Mouse (Mus musculus): ENCODE measurements around the gene Mms19. TPM values are rescaled to one million over a fixed set of nuclear protein-coding genes. Genes with fewer than 3 reads are reported as not detected.

The Mms19 gene
- polyA plus RNA-seq, 1 experiment from 2014 or later = 10.4 TPM

DNA sequence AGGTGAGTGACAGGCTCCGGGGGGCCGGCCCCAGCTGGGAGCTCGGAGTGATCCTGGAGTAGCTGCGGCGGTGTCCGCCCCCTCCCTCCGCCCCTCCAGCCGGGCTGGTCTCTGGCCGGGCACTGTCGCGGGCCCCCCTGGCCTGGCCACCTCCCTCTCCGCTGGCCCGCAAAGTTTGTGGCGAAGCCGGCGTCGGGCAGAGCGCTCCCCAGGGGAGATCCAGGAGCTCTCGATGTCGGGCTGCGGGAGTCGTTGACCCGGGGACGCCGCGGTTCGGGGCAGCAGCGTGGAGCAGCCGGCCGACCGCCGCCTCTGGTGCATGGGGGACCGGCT, 604 bp upstream of the Mms19 start, which contains the start of gene Ubtd1:
Gene Ubtd1, plus strand, starts transcription at position 169 of the 333 bp plus-strand sequence.
- under 1% methylated on average over 33 of the region's 33 CpGs for WGBS (ENCODE audit: insufficient replicate concordance)
- Histone ChIP-seq H3K9me3 (replicated peaks) (no peaks in the 10 kb centered on the region), H3K9ac (peak within 1 kb of the TSS; percentile 82), H3K27me3 (peaks cover 37% of the 10 kb centered on the region), H3K4me3 (replicated peaks) (peak within 1 kb of the TSS; percentile 85), H3K4me2 (peak within 1 kb of the TSS; percentile 96), H3K27ac (peak within 1 kb of the TSS; percentile 86), H3K4me1 (replicated peaks) (peaks cover 45% of the 10 kb centered on the region), H3K36me3 (0 out of 2 replicates have a peak, but pooled peaks cover 3% of the 10 kb centered on the region)
- DNase-seq (no peak), ATAC-seq (ENCODE audit: low read depth) (no peak)

DNA sequence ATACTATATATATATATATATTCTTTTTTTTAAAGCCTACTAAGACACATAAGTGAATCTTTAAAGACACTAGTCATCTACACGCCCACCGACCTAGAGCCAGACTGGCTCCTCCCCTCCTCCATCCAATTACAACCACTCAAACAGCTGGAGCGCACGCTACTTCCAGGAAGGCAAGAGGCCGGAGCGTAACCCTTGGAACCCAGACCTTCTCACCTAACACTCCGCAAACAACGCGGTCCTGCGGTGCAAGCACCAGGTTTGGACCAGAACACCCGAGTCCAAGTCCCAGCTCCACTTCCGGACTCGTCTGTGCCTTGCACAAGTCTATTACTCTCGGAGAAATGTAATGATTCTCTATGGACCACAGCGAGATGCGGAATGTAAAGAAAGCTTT, 537 bp downstream of the Mms19 start:
- no peak for ATAC-seq (ENCODE audit: low read depth)
- Histone ChIP-seq H3K9me3 (replicated peaks) (no peaks in the 10 kb centered on the region), H3K4me2 (peak overlapping the region; percentile 96), H3K4me3 (replicated peaks) (peak overlapping the region; percentile 85), H3K27ac (peak overlapping the region; percentile 86), H3K4me1 (replicated peaks) (peaks cover 45% of the 10 kb centered on the region), H3K9ac (peak overlapping the region; percentile 82), H3K36me3 (0 out of 2 replicates have a peak, but pooled peaks cover 7% of the 10 kb centered on the region), H3K27me3 (peaks cover 37% of the 10 kb centered on the region)
- WGBS (ENCODE audit: insufficient replicate concordance) = under 1% methylated on average over 16 of the region's 16 CpGs
- no peak for DNase-seq

DNA sequence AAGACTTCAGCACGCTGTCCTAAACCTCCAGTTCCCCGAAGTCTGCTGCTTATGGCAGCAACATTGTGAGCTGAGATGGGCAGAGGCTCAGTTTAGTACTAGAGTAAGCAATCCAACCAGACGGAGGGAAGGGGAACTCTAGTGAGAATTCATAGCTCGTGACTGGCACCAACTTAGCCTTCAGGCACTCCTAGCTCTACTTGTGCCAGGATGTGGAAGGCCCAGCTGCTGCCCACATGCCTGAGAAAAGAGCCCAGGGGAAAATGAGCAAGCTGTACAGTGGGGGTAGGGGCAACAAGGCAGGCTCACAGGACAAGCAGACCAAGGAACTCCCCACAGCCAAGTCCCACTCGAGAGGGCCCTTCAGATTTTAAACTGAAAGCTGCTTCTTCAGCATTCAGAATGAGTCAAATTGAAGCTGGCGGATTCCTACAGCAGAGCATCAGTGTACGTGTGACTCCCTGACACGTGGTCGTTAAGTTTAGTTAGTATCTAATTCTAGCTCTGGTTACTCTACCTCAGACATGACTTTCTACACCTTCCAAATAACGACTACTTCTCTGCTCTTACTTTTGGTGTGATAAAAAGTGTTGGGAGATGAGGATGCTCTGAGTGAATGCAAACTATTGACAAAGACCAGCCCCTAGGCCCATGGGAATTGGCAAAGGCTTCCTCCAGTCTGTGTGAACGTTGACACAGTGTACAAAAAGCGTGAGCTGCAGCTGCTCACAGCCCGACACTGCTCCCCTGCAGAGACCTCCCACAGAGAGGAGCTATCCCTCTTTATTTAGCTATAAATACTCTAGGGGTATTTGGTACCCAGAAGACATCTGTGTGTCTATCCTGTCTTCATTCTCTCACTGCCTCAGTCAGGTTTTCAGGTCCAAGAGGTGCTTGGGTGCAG, 6.8 kb downstream of the Mms19 start:
- ATAC-seq (ENCODE audit: low read depth) = no peak
- 78% methylated on average over 13 of the region's 13 CpGs for WGBS (ENCODE audit: insufficient replicate concordance)
- peaks cover 14% of the 10 kb centered on the region for H3K4me1 ChIP-seq (replicated peaks)

DNA sequence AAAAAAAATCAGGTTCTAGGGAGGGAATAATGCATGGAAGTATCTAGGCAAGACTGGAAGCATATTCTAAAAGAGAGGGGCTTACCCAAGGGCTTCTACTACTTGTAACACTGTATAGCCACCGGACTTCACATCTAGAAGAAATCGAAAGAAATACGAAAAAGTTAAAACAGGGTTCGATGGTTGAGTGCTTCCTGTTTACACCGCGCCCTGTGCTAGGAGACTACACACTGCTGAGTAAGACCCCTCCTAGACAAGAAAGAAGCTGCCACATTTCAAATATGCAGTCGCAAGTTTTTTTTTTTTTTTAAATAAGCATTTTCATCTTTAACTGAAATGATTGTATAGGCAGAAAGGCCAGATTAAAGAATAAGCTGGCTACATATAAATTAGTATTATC, 11.3 kb downstream of the Mms19 start:
- Histone ChIP-seq H3K4me3 (replicated peaks) (no peak overlapping the region), H3K27ac (no peak overlapping the region), H3K9ac (no peak overlapping the region), H3K27me3 (no peaks in the 10 kb centered on the region), H3K4me1 (replicated peaks) (0 out of 2 replicates have a peak, but pooled peaks cover 2% of the 10 kb centered on the region), H3K4me2 (no peak overlapping the region), H3K9me3 (replicated peaks) (no peaks in the 10 kb centered on the region), H3K36me3 (peaks cover 54% of the 10 kb centered on the region)
- 88% methylated on average over 7 of the region's 7 CpGs for WGBS (ENCODE audit: insufficient replicate concordance)
- no peak for DNase-seq
- no peak for ATAC-seq (ENCODE audit: low read depth)

More for the DNA sequence above, 6.8 kb downstream of the Mms19 start:
- Histone ChIP-seq H3K9me3 (replicated peaks) (no peaks in the 10 kb centered on the region), H3K36me3 (peaks cover 23% of the 10 kb centered on the region), H3K9ac (no peak overlapping the region), H3K27me3 (no peaks in the 10 kb centered on the region), H3K27ac (no peak overlapping the region), H3K4me3 (replicated peaks) (no peak overlapping the region), H3K4me2 (no peak overlapping the region)
- no peak for DNase-seq

DNA sequence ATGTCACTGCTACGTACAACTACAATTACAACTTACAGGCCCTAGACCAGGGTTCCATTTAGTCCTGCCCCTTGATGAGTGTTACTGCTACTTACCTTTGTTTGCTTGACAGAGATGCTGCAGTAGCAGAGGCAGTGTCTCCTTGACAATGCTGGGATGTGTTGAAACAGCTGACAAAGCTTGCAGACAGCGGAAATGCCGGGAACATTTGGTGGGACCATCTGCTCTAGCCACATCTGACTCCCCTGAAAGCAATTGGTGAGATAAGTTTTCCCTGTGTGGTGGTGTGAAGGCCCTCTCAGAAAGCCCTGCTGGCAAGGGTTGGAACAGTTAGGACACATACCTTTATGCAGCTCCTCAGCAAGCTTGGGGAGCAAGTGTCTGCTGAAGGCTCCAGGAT, 27.4 kb downstream of the Mms19 start:
- Histone ChIP-seq H3K27me3 (no peaks in the 10 kb centered on the region), H3K4me2 (no peak overlapping the region), H3K4me1 (replicated peaks) (no peaks in the 10 kb centered on the region), H3K9me3 (replicated peaks) (no peaks in the 10 kb centered on the region), H3K27ac (no peak overlapping the region), H3K36me3 (peaks cover 96% of the 10 kb centered on the region), H3K9ac (no peak overlapping the region), H3K4me3 (replicated peaks) (no peak overlapping the region)
- ATAC-seq (ENCODE audit: low read depth) = no peak
- DNase-seq = no peak
- WGBS (ENCODE audit: insufficient replicate concordance) = 83% methylated on average over 3 of the region's 3 CpGs

DNA sequence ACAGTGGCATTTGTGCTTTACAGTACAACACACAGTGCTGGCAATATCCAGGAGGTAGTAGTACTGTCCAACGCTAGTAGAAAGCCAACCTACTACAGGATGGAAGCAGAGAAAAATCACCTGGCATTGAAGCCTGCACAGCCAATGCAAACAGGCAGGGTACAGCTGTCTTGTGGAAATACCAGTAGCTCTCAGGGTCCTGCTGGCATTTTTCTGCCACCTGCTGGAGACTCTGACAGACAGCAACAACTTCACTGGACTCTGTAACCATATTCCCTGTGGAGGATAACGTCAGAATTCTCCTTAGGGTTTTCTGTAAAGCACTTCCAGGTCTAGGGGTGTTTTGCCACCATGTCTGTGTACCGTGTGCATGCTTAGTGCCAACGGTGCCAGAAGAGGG, 28.7 kb downstream of the Mms19 start:
- peaks cover 96% of the 10 kb centered on the region for H3K36me3 ChIP-seq

DNA sequence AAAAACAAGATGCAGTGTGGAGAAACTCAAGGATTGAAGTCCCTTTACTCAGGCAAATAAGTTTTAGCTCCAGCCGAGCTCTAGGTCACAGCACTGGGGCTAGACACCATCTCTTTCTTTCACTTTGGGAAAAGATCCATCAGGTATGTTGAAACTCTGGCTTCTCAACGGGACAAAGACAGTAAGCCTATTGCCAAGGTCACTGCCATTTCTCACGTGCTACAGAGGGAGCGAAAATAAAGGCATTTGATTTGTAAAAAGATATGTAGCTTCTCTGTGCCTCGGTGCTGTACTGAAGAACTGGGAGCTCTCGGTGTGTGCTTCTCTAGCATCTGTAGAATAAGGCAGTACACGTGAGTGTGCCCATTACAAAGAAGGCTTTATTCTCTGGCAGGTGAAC, 37.1 kb downstream of the Mms19 start:
- Histone ChIP-seq H3K4me2 (no peak overlapping the region), H3K27me3 (no peaks in the 10 kb centered on the region), H3K9me3 (replicated peaks) (no peaks in the 10 kb centered on the region), H3K4me1 (replicated peaks) (no peaks in the 10 kb centered on the region; the same call in 1 of the 2 replicates), H3K27ac (no peak overlapping the region), H3K9ac (no peak overlapping the region), H3K36me3 (peaks cover 97% of the 10 kb centered on the region), H3K4me3 (replicated peaks) (no peak overlapping the region)
- ATAC-seq (ENCODE audit: low read depth) (no peak), DNase-seq (no peak)
- 76% methylated on average over 7 of the region's 7 CpGs for WGBS (ENCODE audit: insufficient replicate concordance)

More for the DNA sequence above, 28.7 kb downstream of the Mms19 start:
- Histone ChIP-seq H3K4me3 (replicated peaks) (no peak overlapping the region), H3K9me3 (replicated peaks) (no peaks in the 10 kb centered on the region), H3K4me1 (replicated peaks) (no peaks in the 10 kb centered on the region; the same call in 1 of the 2 replicates), H3K27ac (no peak overlapping the region), H3K4me2 (no peak overlapping the region), H3K9ac (no peak overlapping the region), H3K27me3 (no peaks in the 10 kb centered on the region)
- WGBS (ENCODE audit: insufficient replicate concordance) = 78% methylated on average over 4 of the region's 4 CpGs
- no peak for ATAC-seq (ENCODE audit: low read depth)
- no peak for DNase-seq

DNA sequence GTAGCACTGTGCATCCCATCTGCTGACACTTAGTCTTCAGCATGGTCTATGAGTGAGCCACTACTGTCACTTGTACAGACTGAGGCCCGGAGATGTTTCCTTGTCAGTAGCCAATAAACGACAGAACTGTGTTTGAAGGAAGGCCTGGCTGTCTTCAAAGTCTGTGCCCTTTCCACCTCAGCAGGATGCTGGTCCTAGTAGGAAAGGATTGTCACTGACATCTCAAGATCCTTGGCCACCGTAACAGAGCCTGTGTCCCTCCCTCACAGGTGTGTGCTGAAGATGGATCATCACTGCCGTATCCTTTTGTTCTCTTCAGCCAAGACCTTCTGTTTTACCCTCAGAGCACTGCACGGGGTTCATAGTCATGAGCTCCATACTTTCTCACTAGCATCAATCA, 42.4 kb downstream of the Mms19 start:
- H3K27ac ChIP-seq = no peak overlapping the region
- peaks cover 18% of the 10 kb centered on the region for H3K4me1 ChIP-seq (replicated peaks)
- no peak for DNase-seq
- H3K9me3 ChIP-seq (replicated peaks) = no peaks in the 10 kb centered on the region
- H3K4me3 ChIP-seq (replicated peaks) = no peak overlapping the region
- no peaks in the 10 kb centered on the region for H3K27me3 ChIP-seq
- H3K36me3 ChIP-seq = peaks cover 65% of the 10 kb centered on the region
- H3K4me2 ChIP-seq = no peak overlapping the region
- WGBS (ENCODE audit: insufficient replicate concordance) = 85% methylated on average over 5 of the region's 5 CpGs
- H3K9ac ChIP-seq = no peak overlapping the region
- no peak for ATAC-seq (ENCODE audit: low read depth)

DNA sequence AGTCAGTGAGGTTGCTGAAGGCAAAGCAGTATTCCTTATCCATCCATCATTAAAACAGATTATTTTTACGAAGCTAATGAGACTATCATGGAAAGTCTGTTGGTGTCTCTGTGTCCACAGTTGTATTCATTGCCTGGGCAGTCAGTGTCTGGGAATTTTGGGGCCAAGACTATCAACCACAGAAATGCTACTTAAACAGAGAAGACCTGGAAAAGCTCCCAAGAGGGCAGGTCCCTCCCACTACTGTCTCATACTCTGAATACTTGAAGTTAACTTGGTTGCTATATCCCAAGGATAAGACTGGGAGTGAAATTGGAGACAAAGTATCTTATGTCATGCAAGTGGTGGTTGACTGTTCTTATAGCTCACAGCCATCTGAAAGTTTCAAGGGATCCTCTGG, 45.0 kb downstream of the Mms19 start:
- H3K36me3 ChIP-seq = peaks cover 44% of the 10 kb centered on the region
- 62% methylated on average over 1 of the region's 1 CpGs for WGBS (ENCODE audit: insufficient replicate concordance)

DNA sequence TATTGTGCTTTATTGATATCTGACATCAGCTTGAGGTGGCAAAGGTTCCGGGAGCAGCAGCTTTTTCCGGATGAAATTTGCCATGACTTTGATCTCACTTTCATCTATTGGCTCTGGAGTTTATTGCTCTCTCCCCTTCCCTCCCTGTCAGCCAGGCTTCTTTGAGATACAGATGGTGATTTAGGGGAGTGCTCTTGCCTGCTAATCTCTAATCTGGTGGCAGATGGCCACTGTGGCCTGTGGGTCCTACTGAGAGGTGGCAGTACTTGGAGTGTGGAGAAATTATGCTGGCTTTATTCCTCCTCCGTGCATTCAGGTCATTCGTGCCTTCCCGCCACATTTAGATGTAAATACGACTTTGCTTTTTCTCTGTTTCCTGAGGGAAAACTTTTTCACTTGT, 46.8 kb downstream of the Mms19 start:
- Histone ChIP-seq H3K9ac (peak overlapping the region; percentile 89), H3K4me3 (replicated peaks) (peak overlapping the region; percentile 84), H3K4me1 (replicated peaks) (peaks cover 38% of the 10 kb centered on the region), H3K36me3 (peaks cover 41% of the 10 kb centered on the region), H3K9me3 (replicated peaks) (no peaks in the 10 kb centered on the region), H3K27ac (peak overlapping the region; percentile 67; the same call in 1 of the 2 replicates), H3K4me2 (peak overlapping the region; percentile 88), H3K27me3 (no peaks in the 10 kb centered on the region)
- DNase-seq (peak; percentile 24), ATAC-seq (ENCODE audit: low read depth) (no peak)
- WGBS (ENCODE audit: insufficient replicate concordance) = 21% methylated on average over 6 of the region's 6 CpGs

More for the DNA sequence above, 45.0 kb downstream of the Mms19 start:
- Histone ChIP-seq H3K27me3 (no peaks in the 10 kb centered on the region), H3K4me3 (replicated peaks) (no peak overlapping the region), H3K9me3 (replicated peaks) (no peaks in the 10 kb centered on the region), H3K27ac (no peak overlapping the region), H3K4me1 (replicated peaks) (peaks cover 33% of the 10 kb centered on the region), H3K9ac (no peak overlapping the region), H3K4me2 (no peak overlapping the region)
- DNase-seq (no peak), ATAC-seq (ENCODE audit: low read depth) (no peak)

DNA sequence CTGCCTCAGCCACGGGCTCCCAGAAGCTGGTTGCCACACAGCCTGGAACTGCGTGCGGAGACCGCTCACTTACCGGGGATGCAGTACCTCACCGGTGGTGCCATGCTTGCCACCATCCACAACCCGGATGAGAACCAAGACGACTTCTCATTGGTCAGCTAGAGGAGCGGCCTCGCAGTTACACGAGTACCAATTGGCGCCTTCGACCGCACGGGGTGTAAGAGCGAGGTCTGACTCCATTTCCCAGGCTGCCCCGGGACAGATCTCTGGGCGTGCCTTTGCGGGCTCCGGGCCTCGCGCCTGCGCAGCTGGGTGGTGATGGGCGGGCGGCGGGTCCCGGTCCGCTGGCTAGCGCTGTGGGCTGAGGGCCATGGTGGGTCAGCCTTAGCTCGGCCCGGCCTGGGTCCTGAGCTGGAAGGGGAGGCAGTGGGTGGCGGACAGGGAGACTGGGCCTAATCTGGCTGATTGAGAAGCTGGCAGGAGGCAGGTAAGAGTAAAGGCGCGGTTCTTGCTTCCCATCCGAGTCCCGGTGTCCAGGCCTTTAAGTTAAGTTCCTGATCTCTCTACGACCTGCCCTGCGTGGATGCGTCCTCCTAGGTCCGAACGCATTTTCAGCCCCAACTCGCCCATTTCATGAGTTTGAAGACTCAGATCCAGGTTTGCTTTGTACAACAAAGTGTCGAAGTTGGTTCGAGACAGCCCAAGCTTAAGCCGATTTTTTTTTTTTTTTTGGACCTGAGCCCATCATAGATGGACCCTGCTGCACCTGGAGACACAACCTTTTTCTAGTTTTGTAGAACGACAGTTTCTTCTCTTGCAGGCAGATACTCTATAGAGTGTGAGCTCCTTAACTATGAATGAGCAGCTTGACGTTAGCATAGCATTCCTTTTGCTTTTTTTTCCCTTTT, 47.5 kb downstream of the Mms19 start, which contains the start of the genes Exosc1 and Zdhhc16:
Gene Exosc1, minus strand, starts transcription at position 245 of the 908 bp plus-strand sequence.
Gene Zdhhc16, plus strand, starts transcription at position 302 of the 908 bp plus-strand sequence.
- ATAC-seq (ENCODE audit: low read depth) (peak; percentile 99), DNase-seq (peak; percentile 97)
- no peaks in the 10 kb centered on the region for H3K9me3 ChIP-seq (replicated peaks)
- H3K4me2 ChIP-seq = peak within 1 kb of the TSS; percentile 88
- peak within 1 kb of the TSS; percentile 89 for H3K9ac ChIP-seq
- H3K4me3 ChIP-seq (replicated peaks) = peak within 1 kb of the TSS; percentile 84
- peak within 1 kb of the TSS; percentile 67 for H3K27ac ChIP-seq
- peaks cover 39% of the 10 kb centered on the region for H3K36me3 ChIP-seq
- H3K27me3 ChIP-seq = no peaks in the 10 kb centered on the region
- H3K4me1 ChIP-seq (replicated peaks) = peaks cover 38% of the 10 kb centered on the region
- WGBS (ENCODE audit: insufficient replicate concordance) = under 1% methylated on average over 47 of the region's 47 CpGs

Data from liver, embryonic 13.5 days (tissue).